Mouse (Mus musculus): ENCODE measurements around the gene 2510009E07Rik.
"Not testable (repeated sequence)": the region's sequence is repeated elsewhere in the genome, so short reads cannot be mapped to it uniquely, and the experiment has no call there.

2510009E07Rik gene

DNA sequence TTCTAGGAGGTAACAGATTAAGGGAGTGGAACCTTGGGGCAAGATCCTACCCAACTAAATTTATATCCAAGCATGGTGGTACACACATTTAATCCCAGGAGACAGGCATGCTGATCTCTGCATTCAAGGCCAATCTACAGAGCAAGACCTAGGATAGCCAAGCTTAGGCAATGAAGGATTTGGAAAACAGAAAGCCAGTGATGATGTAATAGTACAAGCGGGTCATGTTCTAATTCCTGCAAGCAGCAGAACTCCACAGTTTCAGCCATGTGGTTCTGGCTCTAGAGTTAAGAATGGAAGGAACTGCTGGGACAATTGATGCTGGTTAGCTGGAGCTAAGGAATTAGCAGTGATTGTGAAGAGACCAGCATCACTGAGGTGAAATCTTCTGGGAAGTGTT, 20.8 kb downstream of the 2510009E07Rik start:
- DNase-seq = not testable (repeated sequence)

DNA sequence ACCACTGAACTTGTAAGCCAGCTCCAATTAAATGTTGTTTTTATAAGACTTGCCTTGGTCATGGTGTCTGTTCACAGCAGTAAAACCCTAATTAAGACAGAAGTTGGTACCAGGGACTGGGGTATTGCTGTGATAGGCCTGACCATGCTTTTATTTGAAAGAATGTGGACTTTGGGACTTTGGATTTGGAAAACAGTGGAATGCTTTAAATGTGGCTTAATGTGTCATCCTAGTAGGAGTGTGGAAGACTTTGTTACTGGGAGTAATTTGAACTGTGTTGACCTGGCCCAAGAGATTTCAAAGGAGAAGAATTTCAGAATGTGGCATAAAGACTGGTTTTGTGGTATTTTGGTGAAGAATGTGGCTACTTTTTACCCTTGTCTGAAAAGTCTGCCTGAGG, 21.4 kb downstream of the 2510009E07Rik start:
- not testable (repeated sequence) for DNase-seq

DNA sequence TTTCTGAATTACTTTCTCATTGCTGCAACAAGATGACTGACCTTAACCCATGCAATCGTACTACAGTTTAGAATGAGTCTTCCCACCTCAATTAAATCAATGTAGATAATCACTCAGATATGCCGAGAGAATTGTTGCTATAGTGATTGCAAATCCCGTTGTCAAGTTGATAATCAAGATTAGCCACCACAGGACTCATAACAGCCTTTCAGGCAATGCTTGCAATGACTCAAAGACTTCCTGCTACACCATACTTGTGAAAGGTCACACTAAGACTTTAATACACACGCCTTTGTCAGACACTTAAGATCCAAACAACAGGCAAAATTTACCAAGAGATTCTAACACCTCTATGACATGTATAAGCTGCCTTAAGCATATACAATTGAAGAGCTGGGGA, 22.6 kb downstream of the 2510009E07Rik start:
- DNase-seq = no peak

DNA sequence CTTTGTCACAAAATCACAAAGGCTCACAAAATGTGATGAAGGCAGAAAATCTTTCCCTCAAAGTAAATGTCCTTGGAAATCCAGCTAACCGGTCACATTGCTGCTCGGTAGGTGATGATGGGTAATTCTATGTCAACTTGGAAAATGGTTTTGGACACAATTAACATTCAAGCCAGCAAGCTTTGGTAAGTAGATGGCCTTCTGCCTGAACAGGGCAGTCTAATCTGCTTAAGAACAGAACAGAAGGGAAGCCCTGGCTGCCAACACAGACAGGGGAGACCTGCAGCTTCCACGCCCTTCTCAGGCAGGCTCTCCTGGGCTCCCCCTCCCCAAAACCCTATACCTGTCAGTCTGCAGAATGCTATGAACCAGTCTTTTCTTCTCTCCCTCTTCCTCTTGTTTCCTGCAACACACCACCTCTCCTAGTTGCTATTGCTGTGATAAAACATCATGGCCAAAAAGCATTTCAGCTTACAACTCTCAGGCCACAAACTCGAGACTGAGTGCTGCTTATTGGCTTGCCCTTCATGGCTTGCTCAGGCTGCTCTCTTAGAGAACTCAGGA, 29.0 kb downstream of the 2510009E07Rik start:
- no peak for DNase-seq

DNA sequence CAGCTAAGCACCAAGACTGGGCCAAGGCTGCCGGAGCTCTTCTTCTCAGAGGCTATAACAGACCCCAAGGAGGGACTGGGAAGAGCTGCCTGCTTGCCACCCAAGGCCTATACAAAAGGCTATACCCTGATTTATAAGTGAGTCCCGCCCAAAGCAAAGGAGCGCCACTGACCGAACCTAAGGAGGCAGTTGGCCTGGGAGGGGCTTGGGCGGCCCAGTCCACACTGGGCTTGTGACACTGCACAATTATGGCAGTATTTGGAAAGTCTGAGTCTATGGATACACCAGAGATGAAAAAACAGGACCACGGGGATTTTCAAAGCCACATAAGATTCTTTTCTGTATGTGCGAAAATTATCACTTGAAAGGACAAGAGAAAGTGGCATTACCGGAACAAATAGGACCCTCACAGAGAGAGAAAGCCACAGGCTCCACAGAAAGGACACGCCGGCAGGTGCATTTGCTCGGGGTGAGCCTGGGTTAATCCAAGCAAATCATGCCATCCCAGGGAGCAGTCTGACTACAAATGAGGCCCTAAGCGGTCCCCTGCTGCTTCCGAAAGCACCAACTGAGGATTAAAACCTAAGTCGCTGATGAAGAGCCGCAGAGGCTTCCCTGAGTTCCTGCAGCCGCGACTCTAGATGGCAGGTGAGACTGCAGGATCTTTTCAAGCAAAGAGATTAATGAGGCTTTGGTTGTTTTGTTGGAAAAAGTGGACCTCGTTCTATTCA, 29.7 kb downstream of the 2510009E07Rik start:
- no peak for DNase-seq

DNA sequence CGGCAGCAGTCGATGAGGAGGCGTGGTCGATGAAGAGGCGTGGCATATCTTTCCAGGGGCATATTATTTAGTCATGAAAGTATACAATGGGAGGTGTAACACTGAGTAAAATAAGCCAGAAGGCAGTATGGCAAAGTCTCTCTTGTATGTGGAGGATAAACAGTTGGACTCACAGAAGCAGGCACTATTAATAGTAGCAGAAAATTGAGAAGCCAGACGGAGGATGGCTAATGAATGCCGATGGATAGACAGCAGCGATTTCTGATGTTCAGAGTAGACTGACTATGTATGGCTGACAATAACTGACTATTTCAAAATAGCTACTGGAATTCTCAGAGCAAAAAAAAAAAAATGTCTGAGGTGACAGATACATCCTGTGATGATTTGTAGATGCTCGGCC, 38.5 kb downstream of the 2510009E07Rik start:
- DNase-seq = no peak

DNA sequence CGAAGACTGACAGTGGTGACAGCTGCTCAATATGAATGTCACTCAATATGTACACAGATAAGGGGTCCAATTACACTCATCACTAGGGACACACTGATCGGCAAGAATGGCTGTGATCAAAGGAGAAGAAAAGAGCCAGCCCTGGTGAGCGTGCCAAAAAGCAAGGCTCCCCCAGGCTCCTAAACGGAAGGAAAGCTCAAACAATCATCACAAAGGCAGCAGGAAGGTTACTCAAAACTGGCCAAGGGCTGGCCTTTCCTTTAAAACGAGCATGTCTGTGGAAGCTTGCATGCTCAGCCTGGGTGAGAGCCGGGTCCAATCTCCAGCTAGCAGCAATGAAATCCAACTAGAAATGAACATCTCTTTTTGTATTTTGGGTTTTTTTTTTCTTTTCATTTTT, 39.2 kb downstream of the 2510009E07Rik start:
- DNase-seq = peak; percentile 65

DNA sequence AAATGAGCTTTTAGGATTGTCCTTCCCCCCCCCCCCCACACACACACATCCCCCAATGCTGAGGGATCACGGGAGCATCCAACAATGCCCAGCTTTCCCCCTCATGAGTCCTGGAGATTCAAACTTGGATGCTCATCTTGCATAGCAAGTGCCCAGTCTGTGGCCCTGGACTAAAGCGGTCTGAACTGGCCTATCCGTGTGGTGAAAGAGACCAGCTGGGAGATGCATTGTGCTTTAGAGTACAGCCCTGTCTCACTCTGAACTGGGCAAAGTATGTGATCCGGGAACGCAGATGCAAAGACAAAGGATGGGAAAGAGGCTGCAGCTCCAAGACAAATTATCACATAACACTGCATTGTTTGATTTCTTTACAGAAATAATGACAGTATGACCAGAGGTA, 40.1 kb downstream of the 2510009E07Rik start:
- no peak for DNase-seq

DNA sequence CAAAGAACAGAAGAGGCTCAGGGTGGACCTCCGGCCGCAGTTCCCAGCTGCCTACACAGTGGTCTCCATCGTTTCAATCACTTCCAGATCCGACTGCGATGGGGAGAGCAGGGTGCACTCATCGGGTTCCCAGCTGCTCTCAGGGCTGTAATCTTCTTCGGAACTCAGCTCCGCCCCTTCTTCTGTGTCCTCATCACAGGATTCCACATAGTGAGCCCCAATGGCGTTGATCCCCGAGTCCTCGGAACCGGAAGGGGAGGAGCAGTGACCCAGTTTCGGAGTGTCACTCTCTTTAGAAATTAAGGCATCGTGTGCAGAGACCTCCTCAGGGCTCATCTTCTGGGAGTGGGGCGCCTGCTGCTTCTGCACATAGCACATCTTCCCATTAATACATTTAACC, 41.3 kb downstream of the 2510009E07Rik start:
- no peak for DNase-seq

DNA sequence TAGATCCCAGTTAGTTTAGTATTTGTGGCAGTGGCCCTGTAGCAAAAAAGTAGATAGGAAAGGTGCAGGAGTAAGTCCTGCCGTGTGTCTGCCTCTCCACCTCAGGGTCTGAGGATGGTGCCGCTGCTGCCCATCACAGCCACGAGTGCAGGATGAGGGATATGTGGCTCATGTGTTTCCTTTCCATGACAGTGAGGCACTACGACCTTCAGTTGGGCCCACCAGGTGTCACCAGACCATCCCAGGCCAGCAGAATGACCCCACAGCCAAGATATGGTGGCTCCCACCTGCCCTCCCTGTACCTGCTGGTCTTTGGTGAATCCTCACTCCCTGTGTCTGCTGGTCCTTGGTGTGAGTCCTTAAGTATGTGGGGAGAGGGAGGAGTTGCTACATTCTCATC, 43.3 kb downstream of the 2510009E07Rik start:
- no peak for DNase-seq

DNA sequence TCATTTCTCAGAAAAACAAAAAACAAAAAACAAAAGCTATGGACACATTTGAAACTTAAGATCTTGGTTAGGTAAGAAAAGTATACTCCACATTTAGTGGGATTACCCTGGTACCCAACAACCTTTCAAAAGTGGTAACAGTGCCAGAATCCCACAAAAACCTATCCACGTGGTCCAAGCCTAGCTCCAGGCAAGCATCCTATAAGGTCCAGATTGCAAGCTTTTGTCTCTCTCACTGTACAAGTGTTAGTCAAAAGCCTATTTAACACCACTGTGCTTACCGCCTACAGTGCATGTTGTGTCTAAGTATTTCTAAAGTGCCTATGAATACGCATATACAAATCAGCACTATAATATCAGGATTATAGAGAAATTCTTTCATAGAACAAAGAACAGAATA, 44.2 kb downstream of the 2510009E07Rik start:
- no peak for DNase-seq

DNA sequence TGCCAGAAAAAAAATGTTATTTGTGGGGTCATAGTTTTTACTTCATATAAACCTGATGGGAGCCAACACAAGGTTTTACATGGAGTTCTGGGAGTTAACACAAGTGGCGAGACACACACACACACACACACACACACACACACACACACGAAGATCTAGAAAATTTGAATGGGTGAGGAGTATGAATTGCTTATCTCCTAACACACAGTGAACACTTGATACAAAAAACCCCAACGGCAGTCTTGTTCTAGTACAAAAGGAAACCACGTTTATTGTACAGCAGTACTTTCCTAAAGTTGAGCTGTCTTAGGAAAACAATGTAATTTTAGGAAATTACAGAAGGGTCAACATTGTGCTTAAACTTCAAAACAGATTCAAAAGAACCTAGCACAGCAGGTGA, 45.7 kb downstream of the 2510009E07Rik start:
- DNase-seq = no peak

DNA sequence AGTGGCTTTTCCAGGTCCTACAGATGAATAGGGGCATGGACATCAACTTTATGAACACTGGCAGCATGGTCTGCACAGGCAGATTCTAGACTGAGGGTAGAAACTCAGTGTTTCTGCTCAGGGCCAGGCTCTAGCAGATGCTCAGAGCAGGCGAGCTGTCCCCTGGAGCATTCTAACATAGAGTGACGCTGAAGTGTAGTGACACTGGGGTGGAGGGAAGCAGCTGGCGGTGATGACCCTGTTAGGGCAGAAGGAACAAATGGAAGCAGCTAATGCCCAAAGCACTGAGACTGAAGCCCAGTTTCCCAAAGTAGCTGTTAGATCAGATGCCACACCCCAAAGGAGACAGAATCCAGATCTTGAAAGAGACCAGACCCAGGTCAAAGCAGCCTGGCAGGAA, 48.0 kb downstream of the 2510009E07Rik start:
- DNase-seq = no peak

DNA sequence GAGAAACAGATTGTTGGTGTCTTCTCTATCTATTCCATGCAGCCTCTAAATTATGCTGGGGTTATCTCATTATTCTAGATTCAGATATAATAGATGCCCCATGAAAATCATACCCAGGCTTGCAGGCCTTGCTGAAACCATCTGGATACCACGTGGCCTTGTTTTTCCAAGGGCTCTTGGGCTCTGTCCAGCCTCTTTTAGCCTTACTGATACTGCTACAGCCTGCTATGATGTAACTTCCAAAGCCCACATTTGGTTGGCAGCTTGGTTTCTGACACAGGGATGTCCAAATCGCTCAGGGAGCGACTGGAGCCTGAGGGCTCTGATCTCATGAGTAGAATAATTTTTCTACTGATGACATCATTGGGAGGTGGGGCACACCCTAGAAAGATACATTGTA, 48.5 kb downstream of the 2510009E07Rik start:
- DNase-seq = no peak

DNA sequence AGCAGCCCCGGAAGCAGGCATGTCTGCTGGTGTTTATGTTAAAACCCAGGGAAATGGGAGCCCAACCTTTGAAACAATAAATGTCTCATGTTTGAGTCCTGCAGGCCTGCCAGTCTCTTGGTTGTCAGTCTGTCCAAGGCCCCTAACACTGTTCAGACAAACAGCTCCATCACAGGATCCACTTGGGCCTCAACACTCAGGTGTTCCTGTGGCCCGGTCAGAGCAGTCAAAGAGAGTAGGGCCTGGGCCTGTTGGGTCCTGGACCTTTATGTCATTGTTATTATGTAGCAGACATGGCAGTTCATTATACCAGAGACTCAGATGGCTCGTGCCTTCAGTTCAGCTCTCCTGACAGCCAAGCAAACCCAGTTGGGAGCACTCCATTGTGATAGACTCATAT, 49.9 kb downstream of the 2510009E07Rik start:
- no peak for DNase-seq

DNA sequence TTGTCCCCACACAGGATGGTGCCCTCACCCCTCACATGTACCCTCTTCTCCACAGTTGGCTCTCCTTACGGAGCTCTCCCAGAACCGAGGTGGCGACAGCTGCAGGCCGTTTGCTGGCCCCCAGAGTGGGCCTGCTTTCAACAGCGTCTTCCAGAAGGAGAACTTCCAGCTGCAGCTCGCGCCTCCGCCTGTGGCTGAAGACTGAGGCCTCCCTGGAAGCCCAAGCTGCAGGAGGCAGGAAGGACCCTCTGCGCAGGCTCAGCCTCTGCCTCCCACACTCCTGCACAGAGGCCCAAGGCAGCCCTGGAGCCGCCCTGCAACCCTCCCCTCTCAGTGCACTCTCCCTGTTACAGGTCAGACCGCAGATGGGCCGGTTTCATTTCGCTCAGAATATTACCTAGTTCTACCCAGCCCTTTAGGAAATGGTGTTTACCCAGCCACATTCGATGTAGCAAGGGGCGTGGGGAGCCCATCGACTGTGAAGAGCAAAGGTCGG, 50.4 kb downstream of the 2510009E07Rik start:
- DNase-seq = peak; percentile 73

DNA sequence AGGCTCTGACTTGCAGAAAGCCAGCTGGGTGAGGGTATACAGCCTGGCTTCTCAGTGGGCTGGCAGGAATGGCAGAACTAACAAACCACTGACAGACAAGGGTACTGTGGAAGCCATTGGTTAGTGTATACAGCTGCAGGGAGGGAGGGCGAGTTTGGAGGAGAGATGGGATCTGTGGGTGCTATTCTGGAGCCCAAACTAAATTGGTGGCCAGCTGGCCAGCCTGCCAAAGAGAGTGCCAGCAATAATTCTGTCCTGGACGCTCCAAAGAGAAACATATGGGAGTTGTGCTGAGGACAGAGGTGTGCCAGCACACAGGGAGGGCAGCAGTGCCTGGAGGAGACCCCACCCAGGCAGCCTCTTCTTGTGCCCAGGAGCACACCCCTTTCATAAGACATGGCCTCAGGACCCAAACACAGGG, 50.8 kb downstream of the 2510009E07Rik start:
- DNase-seq = no peak

DNA sequence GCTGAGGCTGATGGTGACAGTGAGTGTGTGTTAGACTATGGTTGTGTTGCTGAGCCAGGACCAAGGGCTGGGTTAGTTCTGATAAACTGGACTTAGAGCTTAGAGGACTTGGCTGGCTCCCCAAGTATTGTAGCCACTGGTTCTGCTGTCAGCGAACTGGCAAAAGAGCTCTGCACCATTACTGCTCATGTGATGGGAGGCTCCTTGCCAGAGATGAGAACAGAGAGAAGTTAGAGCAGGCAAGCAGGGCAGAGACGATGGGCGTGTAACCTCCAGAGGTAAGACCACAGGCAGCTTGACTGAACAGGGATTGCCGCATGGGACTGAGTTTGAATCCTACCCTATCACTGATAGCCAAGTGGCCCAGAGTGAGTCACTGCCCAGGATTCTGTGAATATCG, 51.6 kb downstream of the 2510009E07Rik start:
- DNase-seq = no peak

DNA sequence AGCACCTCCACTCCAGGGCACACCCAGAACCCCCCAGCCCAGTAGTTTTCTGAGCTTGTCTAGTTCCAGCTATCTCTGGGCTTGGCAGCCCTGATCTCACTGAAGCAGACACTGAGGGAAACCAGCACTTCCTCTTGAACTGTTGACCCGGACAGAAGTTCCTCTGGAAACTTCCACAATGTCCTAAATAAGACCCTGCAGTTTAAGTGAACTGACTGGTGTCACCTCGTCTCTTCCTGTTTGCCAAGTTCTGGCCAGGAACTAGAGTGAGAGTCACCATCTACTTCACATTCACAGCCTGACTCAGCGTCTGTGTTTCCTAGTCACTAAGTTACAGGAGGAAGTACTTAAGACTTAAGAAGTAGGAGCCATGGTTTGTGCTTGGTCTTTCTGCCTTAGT, 52.5 kb downstream of the 2510009E07Rik start:
- DNase-seq = peak; percentile 79

DNA sequence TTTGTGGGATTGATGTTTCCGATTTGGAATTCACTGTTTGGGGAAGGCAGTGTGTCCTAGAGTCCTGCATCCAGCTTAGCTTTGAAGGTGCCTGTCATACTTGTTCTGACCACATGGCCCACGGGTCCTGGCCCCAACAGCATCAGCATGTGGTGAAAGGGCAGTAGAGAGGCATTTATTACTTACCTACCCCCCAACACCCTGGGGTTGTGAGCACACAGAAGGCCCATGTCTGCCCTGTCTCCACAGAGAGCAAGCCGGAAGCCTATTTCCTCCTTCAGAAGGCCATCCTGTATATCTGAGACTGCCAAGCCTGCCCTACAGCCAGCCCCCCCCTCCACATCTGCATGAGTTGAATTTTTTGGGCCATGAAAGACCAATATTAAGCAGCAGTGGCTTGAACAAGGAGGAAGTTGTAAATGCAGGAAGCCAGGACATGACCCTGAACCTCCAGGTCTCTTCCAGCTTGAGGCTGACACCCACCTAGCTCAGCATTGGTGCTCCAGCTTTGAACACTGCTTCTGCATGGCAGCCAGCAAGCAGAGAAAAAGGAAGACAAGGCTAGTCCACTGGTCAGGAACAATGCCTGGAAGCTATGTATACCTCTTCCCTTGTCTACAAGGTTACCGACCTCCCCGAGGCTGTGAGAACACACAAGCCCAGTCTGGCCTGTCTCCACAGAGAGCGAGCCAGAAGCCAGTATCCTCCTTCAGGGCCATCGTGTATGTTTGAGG, 53.5 kb downstream of the 2510009E07Rik start:
- no peak for DNase-seq

DNA sequence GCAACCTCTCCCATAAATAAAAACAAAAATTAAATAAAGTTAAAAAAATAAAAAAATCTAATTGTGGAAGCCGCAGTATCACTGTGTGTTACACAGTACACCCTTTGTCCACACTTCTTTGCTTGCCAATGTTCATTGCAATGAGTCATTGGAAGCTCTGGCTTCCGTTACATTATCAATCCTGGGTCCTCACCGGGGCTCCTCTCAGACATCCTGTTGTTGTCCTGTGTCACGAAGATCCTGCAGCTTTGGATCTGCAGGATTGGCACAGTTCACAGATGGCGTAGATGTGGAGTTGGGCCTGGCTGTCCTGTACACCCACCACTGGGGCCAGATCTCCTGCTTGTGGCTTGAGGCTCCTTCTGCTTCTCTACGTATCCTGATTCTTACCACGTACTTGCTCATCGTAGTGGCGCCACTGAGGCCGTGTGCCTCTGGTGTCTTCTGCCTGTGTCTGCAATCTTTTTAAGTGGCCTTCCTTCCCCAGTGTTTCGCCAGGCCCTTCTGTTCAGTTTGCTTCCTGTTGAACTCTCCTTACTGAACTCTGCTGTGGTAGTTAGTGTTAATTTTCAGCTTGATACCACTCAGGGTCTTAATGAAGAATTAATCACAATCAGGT, 57.2 kb downstream of the 2510009E07Rik start:
- no peak for DNase-seq

DNA sequence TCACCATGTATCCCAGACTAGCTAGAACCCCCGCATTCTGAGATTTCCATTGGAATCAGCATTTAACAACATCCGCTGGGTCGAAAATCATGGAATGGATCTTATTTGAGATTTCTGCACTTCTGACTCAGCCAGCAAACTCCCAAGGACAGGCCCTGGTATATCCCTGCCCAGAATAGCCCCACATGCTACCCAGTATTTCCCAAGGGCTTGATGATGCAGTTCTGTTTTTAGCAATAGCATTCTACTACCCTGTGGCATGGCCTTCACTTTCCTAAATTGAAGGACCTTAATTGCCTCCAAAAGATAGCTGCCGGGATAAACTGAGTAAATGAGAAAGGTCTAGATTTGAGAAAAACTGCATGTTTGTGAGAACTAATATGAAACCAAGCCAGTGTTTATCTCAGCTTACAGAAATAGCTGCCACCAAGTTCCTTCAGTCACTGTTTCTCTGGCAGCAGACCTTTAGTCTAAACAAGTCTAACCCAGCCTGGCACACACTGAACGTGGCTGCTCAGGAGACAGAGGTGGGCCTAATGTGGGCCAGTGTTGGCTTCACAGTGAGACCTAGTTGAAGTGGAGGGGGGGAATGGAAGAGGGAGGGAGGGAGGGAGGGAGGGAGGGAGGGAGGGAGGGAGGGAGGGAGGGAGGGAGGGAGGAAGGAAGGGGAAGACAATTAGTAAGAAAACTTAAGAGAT, 58.2 kb downstream of the 2510009E07Rik start:
- no peak for DNase-seq

DNA sequence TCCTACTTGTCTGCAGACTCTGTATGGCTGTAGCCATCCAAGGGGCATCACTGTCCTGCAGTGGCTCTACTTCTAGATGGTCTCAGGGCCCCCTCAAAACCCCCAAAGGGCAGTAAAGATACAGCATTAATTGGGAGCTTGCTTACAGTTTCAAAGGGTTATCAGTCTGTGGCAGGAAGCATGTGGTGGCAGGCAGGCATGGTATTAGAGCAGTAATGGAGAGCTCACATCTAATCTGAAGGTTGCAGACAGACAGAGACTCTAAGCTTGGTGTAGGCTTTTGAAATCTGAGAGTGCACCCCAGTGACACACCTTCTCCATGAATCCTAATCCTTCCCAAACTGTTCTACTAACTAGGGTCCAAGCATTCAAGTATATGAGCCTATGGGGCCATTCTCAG, 60.0 kb downstream of the 2510009E07Rik start:
- no peak for DNase-seq
